Mouse (Mus musculus): ENCODE results near the gene Cdc20b.

DNA sequence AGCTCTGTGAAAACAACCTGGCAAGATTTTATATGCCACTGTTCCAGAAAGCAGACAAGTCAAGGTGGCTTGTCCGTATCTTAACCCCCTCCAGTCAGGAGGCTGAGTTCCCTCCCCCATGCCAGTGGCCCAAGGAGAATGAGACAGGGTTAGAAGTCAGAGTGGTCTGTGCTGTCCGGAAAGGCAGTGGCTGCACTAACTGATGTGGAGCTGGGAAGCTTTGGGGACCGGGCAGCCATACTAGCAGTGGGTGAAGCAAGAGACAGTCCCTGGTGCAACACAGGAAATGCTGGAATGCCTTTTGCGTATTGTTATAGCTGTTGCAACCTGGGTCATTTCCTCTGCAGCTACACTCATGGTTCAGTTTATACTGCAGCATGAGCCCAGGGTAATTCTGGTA is 44.6 kb upstream of the Cdc20b start:
- TF ChIP-seq CTCF (IDR thresholded peaks at IDR 0.05; ENCODE audit: control insufficient read depth, insufficient read depth, insufficient read length), result no peak
- no peak for TF ChIP-seq MAX (IDR thresholded peaks at IDR 0.05)
- TF ChIP-seq USF1 (IDR thresholded peaks at IDR 0.05; ENCODE audit: low read depth), result no peak

Measured in C2C12 (cell line).